Mouse (Mus musculus): ENCODE data around the gene Gosr2. TPM values are rescaled to one million over a fixed set of nuclear protein-coding genes. Genes with fewer than 3 reads are reported as not detected.

Gosr2 gene
- polyA plus RNA-seq, 2 experiments, result 27.6 to 39.1 TPM

DNA sequence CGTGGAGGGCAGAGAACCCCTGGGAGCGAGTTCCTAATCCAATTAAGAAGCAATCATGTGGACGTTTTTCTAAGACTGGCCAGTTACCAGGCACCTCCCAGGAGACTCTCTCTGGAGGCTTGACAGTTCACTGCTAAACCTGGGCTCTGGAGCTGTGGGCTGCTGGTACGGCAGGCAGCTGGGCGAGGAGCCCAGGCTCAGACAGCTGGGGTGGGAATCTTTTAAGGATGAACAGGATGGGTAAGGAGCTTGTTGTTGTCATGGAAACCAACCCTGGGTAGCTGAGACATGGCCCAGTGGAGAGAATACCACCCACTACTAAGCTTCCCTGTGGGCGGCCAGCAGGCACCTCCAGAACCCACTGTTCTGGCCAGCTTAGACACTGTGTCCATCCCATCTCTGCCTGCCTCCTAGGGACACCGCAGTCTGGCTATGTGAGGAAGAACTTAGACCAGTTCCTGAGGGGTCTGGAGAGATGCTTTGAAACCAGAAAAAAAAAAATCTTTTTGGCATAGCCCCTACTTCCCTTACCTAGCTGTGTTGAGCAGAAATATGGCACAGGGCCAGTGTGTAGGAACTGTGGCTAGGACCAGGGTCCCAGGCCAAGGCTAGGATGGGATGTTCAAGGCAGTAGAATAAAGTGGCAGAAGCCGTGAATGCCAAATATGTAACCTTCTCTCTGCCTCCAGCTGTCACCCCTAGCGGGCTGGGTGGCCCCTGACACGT lies 31.4 kb downstream of the Gosr2 start:
- no peak for ATAC-seq (ENCODE audit: insufficient read depth)
- Histone ChIP-seq H3K9ac (replicated peaks) (no peak overlapping the region), H3K4me2 (ENCODE audit: low read depth) (no peak overlapping the region), H3K4me3 (ENCODE audit: insufficient read depth in 1 of 2, low read depth in 2 of 2, low read length in 2 of 2) (no peak overlapping the region), H3K4me1 (replicated peaks; ENCODE audit: control insufficient read depth in 2 of 2, insufficient read depth in 2 of 2, low read length in 1 of 2) (no peaks in the 10 kb centered on the region), H3K27me3 (ENCODE audit: control insufficient read depth, insufficient read depth, low read length) (no peaks in the 10 kb centered on the region), H3K27ac (no peak overlapping the region), H3K9me3 (ENCODE audit: control insufficient read depth, low read length) (no peaks in the 10 kb centered on the region), H3K36me3 (replicated peaks; ENCODE audit: control insufficient read depth, insufficient read depth, low read depth) (no peaks in the 10 kb centered on the region)
- TF ChIP-seq EP300 (IDR thresholded peaks at IDR 0.05; ENCODE audit: low read depth) (no peak), CTCF (IDR thresholded peaks at IDR 0.05; ENCODE audit: low read depth) (no peak)
- no peak for DNase-seq (ENCODE audit: low read depth in 3 of 3, low spot score in 3 of 3)
- WGBS (ENCODE audit: insufficient replicate concordance), result 35% methylated on average over 10 of the region's 10 CpGs

DNA sequence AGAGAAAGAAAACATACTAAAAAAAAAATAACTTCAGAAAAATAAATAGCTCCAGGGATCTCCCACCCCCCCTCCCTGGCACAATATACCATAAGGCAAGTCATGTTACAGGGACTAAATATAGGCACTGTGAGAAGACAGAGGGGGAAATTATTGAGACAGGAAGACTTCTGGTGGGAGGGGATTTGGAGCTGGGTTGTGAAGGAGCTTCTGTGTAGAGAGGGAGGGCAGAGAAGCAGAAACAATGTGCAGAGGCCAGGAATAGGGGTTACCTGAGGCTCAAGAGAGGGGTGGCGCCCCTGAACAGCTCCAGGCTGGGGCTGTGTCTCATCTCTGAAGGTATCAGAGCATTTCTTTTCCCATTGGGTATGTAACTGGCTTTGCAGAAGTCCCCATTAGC lies 32.0 kb downstream of the Gosr2 start:
- ATAC-seq (ENCODE audit: insufficient read depth), result no peak
- WGBS (ENCODE audit: insufficient replicate concordance), result 32% methylated on average over 1 of the region's 1 CpGs

DNA sequence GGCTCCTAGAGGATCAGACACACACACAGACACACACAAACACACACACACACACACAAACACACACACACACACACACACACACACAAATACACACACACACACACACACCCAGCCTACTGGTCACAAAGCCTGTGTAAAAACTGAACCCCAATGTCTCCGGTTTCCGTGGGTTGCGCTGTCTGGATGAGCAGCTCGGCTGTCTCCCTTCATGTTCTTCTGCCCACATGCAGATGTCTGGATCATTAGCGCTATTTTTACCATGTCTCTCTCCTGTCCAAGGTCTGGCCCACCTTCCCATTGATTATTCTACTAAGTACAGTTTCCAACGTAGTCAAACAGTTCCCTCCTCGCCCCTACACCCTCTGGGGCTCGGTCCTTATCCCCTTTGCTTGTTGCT lies 34.6 kb downstream of the Gosr2 start:
- Histone ChIP-seq H3K4me3 (ENCODE audit: insufficient read depth in 1 of 2, low read depth in 2 of 2, low read length in 2 of 2) (no peak overlapping the region), H3K9me3 (ENCODE audit: control insufficient read depth, low read length) (no peaks in the 10 kb centered on the region), H3K4me1 (replicated peaks; ENCODE audit: control insufficient read depth in 2 of 2, insufficient read depth in 2 of 2, low read length in 1 of 2) (no peaks in the 10 kb centered on the region), H3K27me3 (ENCODE audit: control insufficient read depth, insufficient read depth, low read length) (no peaks in the 10 kb centered on the region), H3K27ac (no peak overlapping the region), H3K9ac (replicated peaks) (no peak overlapping the region), H3K4me2 (ENCODE audit: low read depth) (no peak overlapping the region), H3K36me3 (replicated peaks; ENCODE audit: control insufficient read depth, insufficient read depth, low read depth) (no peaks in the 10 kb centered on the region)
- no peak for DNase-seq (ENCODE audit: low read depth in 3 of 3, low spot score in 3 of 3)
- TF ChIP-seq CTCF (IDR thresholded peaks at IDR 0.05; ENCODE audit: low read depth) (no peak), EP300 (IDR thresholded peaks at IDR 0.05; ENCODE audit: low read depth) (no peak)
- ATAC-seq (ENCODE audit: insufficient read depth), result no peak
- 58% methylated on average over 8 of the region's 8 CpGs for WGBS (ENCODE audit: insufficient replicate concordance)

More for the DNA sequence above, 32.0 kb downstream of the Gosr2 start:
- no peaks in the 10 kb centered on the region for H3K4me1 ChIP-seq (replicated peaks; ENCODE audit: control insufficient read depth in 2 of 2, insufficient read depth in 2 of 2, low read length in 1 of 2)
- H3K36me3 ChIP-seq (replicated peaks; ENCODE audit: control insufficient read depth, insufficient read depth, low read depth), result no peaks in the 10 kb centered on the region
- DNase-seq (ENCODE audit: low read depth in 3 of 3, low spot score in 3 of 3), result no peak
- no peak overlapping the region for H3K4me2 ChIP-seq (ENCODE audit: low read depth)
- no peak overlapping the region for H3K27ac ChIP-seq
- no peaks in the 10 kb centered on the region for H3K27me3 ChIP-seq (ENCODE audit: control insufficient read depth, insufficient read depth, low read length)
- no peaks in the 10 kb centered on the region for H3K9me3 ChIP-seq (ENCODE audit: control insufficient read depth, low read length)
- H3K4me3 ChIP-seq (ENCODE audit: insufficient read depth in 1 of 2, low read depth in 2 of 2, low read length in 2 of 2), result no peak overlapping the region
- H3K9ac ChIP-seq (replicated peaks), result no peak overlapping the region
- TF ChIP-seq CTCF (IDR thresholded peaks at IDR 0.05; ENCODE audit: low read depth), result no peak
- TF ChIP-seq EP300 (IDR thresholded peaks at IDR 0.05; ENCODE audit: low read depth), result no peak

DNA sequence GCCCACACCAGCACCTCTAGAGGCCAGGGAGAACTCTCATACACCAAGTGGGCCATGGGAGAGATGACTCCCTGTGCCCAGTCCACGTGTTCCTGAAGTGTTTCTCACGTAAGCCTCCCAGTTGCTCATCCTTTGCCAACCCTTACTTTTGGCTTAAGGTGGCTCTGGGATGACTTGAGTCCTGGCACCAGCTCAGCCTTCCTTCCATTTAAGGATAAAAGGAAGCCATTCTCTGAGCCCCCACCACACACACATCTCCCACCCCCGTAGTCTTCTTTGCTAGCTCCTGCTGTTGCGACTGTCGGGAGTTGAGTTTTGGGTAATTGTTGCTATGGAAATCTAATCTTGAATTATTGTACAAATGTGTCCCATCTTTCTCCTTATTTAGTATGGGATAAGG lies 35.2 kb downstream of the Gosr2 start:
- H3K27me3 ChIP-seq (ENCODE audit: control insufficient read depth, insufficient read depth, low read length), result no peaks in the 10 kb centered on the region
- no peak overlapping the region for H3K9ac ChIP-seq (replicated peaks)
- H3K36me3 ChIP-seq (replicated peaks; ENCODE audit: control insufficient read depth, insufficient read depth, low read depth), result no peaks in the 10 kb centered on the region
- TF ChIP-seq EP300 (IDR thresholded peaks at IDR 0.05; ENCODE audit: low read depth), result no peak
- no peak for TF ChIP-seq CTCF (IDR thresholded peaks at IDR 0.05; ENCODE audit: low read depth)
- no peaks in the 10 kb centered on the region for H3K9me3 ChIP-seq (ENCODE audit: control insufficient read depth, low read length)
- WGBS (ENCODE audit: insufficient replicate concordance), result 60% methylated on average over 5 of the region's 5 CpGs
- no peak overlapping the region for H3K4me3 ChIP-seq (ENCODE audit: insufficient read depth in 1 of 2, low read depth in 2 of 2, low read length in 2 of 2)
- no peaks in the 10 kb centered on the region for H3K4me1 ChIP-seq (replicated peaks; ENCODE audit: control insufficient read depth in 2 of 2, insufficient read depth in 2 of 2, low read length in 1 of 2)
- no peak overlapping the region for H3K27ac ChIP-seq
- DNase-seq (ENCODE audit: low read depth in 3 of 3, low spot score in 3 of 3) (no peak), ATAC-seq (ENCODE audit: insufficient read depth) (no peak)
- no peak overlapping the region for H3K4me2 ChIP-seq (ENCODE audit: low read depth)

DNA sequence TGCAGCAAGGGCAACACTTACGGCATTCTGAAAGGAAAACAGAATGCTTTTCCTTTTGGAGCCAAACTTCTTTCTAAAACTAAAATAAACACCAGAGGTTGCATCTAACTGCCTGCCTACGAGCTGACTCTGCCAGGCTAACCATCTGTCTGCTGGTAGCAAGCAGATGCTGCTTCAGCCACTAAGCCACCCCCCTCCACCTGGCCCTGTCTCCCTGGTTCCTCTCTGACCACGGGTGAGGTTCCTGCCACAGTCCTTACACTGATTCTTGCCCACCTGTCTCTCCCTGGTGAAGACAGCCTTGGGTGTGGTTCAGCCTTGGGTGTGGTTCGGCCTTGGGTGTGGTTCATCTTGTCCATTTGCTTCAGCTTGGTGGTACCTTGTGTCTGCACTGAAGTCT lies 35.8 kb downstream of the Gosr2 start:
- TF ChIP-seq CTCF (IDR thresholded peaks at IDR 0.05; ENCODE audit: low read depth), result no peak
- no peak for TF ChIP-seq EP300 (IDR thresholded peaks at IDR 0.05; ENCODE audit: low read depth)
- H3K4me1 ChIP-seq (replicated peaks; ENCODE audit: control insufficient read depth in 2 of 2, insufficient read depth in 2 of 2, low read length in 1 of 2), result no peaks in the 10 kb centered on the region
- no peak overlapping the region for H3K4me3 ChIP-seq (ENCODE audit: insufficient read depth in 1 of 2, low read depth in 2 of 2, low read length in 2 of 2)
- no peak for ATAC-seq (ENCODE audit: insufficient read depth)
- H3K27me3 ChIP-seq (ENCODE audit: control insufficient read depth, insufficient read depth, low read length), result no peaks in the 10 kb centered on the region
- WGBS (ENCODE audit: insufficient replicate concordance), result 51% methylated on average over 4 of the region's 4 CpGs
- H3K9me3 ChIP-seq (ENCODE audit: control insufficient read depth, low read length), result no peaks in the 10 kb centered on the region
- DNase-seq (ENCODE audit: low read depth in 3 of 3, low spot score in 3 of 3), result no peak
- H3K9ac ChIP-seq (replicated peaks), result no peak overlapping the region
- H3K4me2 ChIP-seq (ENCODE audit: low read depth), result no peak overlapping the region
- H3K27ac ChIP-seq, result no peak overlapping the region
- no peaks in the 10 kb centered on the region for H3K36me3 ChIP-seq (replicated peaks; ENCODE audit: control insufficient read depth, insufficient read depth, low read depth)

Data from liver, embryonic 14.5 days (tissue).